Mouse (Mus musculus): Measurements from ENCODE around the gene Zfp592.

GRCm38 (mm10) chr7:81049966-81050365 is 56.5 kb downstream of the Zfp592 start:
- no peak for TF ChIP-seq MAFK (IDR thresholded peaks at IDR 0.05; ENCODE audit: insufficient read depth, low read depth, low read length)
- TF ChIP-seq ZC3H11A (IDR thresholded peaks at IDR 0.05; ENCODE audit: borderline replicate concordance, low read depth, low read length) = no peak
- TF ChIP-seq HCFC1 (IDR thresholded peaks at IDR 0.05; ENCODE audit: borderline replicate concordance, insufficient read depth, low read length) = no peak
- TF ChIP-seq CHD2 (IDR thresholded peaks at IDR 0.05; ENCODE audit: low read depth, low read length) = no peak
- TF ChIP-seq ZNF384 (IDR thresholded peaks at IDR 0.05; ENCODE audit: low read depth, low read length) = no peak

Measured in ES-E14 (cell line).